21 mouse cellular contexts compared by ENCODE assay signal in genomic region chr13:80902796-80903195, GRCm38 (mm10). TPM values are rescaled to one million over a fixed set of nuclear protein-coding genes. Genes with fewer than 3 reads are reported as not detected.
A peak's percentile ranks its signal among the peaks of the same experiment; 100 is the strongest.
DNase-seq lines count a peak whose midpoint lies in the region; ATAC-seq and TF ChIP-seq lines count a peak whose summit lies in the region.
"Had no signal": no experiment of that assay in that cellular context is flagged by ENCODE, and none has a peak within 500 bp of the region (broad histone marks: within the 10 kb centered on the region; RNA-seq: fewer than 3 reads in every experiment).

No protein-coding gene starts in this region.

- ATAC-seq in granulocyte monocyte progenitor cell, adult 5-6 weeks (replicated peaks; ENCODE audit: poor library complexity, severe bottlenecking) = peak; percentile 87
- no peak for ATAC-seq in midbrain, embryonic 14.5 days (ENCODE audit: low FRiP score, low TSS enrichment)
- ATAC-seq: CD4-positive, CD25-positive, alpha-beta regulatory T cell, adult 4 months; forebrain, embryonic 16.5 days; hindbrain, embryonic 16.5 days; inflammation-experienced regulatory T-cells, adult 6 months had no signal

- no peaks in the 10 kb centered on the region for H3K9me3 ChIP-seq in midbrain, embryonic 14.5 days (ENCODE audit: control insufficient read depth, low read length)
- H3K9me3 ChIP-seq: embryonic facial prominence, embryonic 13.5 days; forebrain, embryonic 12.5 days; G1E had no signal

- TF ChIP-seq POLR2A in myocyte (IDR thresholded peaks at IDR 0.05; ENCODE audit: insufficient read length, low read depth) = no peak

- H3ac ChIP-seq in myocyte (ENCODE audit: control insufficient read depth, insufficient read length) = no peak overlapping the region

- no peaks in the 10 kb centered on the region for H3K79me2 ChIP-seq in myocyte (ENCODE audit: control insufficient read depth, insufficient read depth)

- H3K36me3 ChIP-seq in myocyte (ENCODE audit: control insufficient read depth, insufficient read depth) = no peaks in the 10 kb centered on the region
- peaks cover 10% of the 10 kb centered on the region for H3K36me3 ChIP-seq in midbrain, embryonic 14.5 days (ENCODE audit: control insufficient read depth, insufficient read depth, low read length)
- H3K36me3 ChIP-seq: embryonic facial prominence, embryonic 13.5 days; forebrain, embryonic 12.5 days; G1E had no signal

- H3K4me2 ChIP-seq in myocyte (ENCODE audit: low read depth) = peak overlapping the region; percentile 31
- H3K4me2 ChIP-seq in midbrain, embryonic 14.5 days (ENCODE audit: low read length) = no peak overlapping the region
- H3K4me2 ChIP-seq: embryonic facial prominence, embryonic 13.5 days; forebrain, embryonic 12.5 days; heart, embryonic 12.5 days had no signal

- H3K27me3 ChIP-seq in myocyte (ENCODE audit: control insufficient read depth, insufficient read depth, insufficient read length) = no peaks in the 10 kb centered on the region
- no peaks in the 10 kb centered on the region for H3K27me3 ChIP-seq in midbrain, embryonic 14.5 days (ENCODE audit: control insufficient read depth, insufficient read depth, low read length)
- H3K27me3 ChIP-seq: embryonic facial prominence, embryonic 13.5 days; forebrain, embryonic 12.5 days; heart, embryonic 12.5 days had no signal

- peak; percentile 25 for DNase-seq in adrenal gland, adult 2 months
- DNase-seq in adrenal gland, postnatal 25 days = no peak
- DNase-seq in Muller cell, postnatal 12 days (ENCODE audit: inconsistent ontology term) = peak; percentile 24
- DNase-seq in right cerebral cortex, postnatal 10 days (ENCODE audit: low spot score in 2 of 2) = no peak
- DNase-seq in midbrain, embryonic 14.5 days = no peak
- DNase-seq in right cerebral cortex, postnatal 4 days = no peak
- DNase-seq: adrenal gland, adult 8-10 months; cerebellum, adult 11 months; cerebellum, adult 8-10 months; cerebellum, postnatal 25 days; kidney, adult 11 months had no signal

- H3K27ac ChIP-seq in midbrain, embryonic 14.5 days (replicated peaks; ENCODE audit: low read depth, low read length) = no peak overlapping the region
- H3K27ac ChIP-seq: embryonic facial prominence, embryonic 13.5 days; forebrain, embryonic 12.5 days had no signal

- H3K4me3 ChIP-seq in myocyte = no peak overlapping the region
- no peak overlapping the region for H3K4me3 ChIP-seq in midbrain, embryonic 14.5 days (replicated peaks; ENCODE audit: low read depth, low read length)
- H3K4me3 ChIP-seq: embryonic facial prominence, embryonic 13.5 days; forebrain, embryonic 12.5 days; heart, embryonic 12.5 days had no signal

- no peak overlapping the region for H3K9ac ChIP-seq in midbrain, embryonic 14.5 days (replicated peaks; ENCODE audit: low read length)
- H3K9ac ChIP-seq: embryonic facial prominence, embryonic 13.5 days; forebrain, embryonic 12.5 days; heart, embryonic 12.5 days had no signal

- WGBS in midbrain, embryonic 14.5 days = 89% methylated on average over 3 of the region's 3 CpGs

- H3K4me1 ChIP-seq in midbrain, embryonic 14.5 days (ENCODE audit: control insufficient read depth, insufficient read depth, low read length) = no peaks in the 10 kb centered on the region
- H3K4me1 ChIP-seq: embryonic facial prominence, embryonic 13.5 days; forebrain, embryonic 12.5 days; heart, embryonic 12.5 days had no signal

TF ChIP-seq in myocyte, 11 proteins besides CTCF, POLR2A, EP300 and RAD21:
- no peak for TF ChIP-seq USF1 (IDR thresholded peaks at IDR 0.05; ENCODE audit: low read depth)
- peak; percentile 85 for TF ChIP-seq CEBPB (IDR thresholded peaks at IDR 0.05; ENCODE audit: insufficient read depth, poor library complexity, severe bottlenecking)

RNA-seq across cellular contexts. Expression of gene Arrdc3, which starts 19.6 kb away (rescaled TPM):
- 100 to 1,000 TPM in 1 of 2 experiments, 10 to 100 TPM in 1; 79.3 to 112 TPM for total RNA-seq in adrenal gland, adult 2 months (2021)
- polyA plus RNA-seq in adrenal gland, adult 2 months (2012; rRNA removed) = 26.9 and 34.5 TPM in 2 replicates
- total RNA-seq in adrenal gland, postnatal 25 days (2021) = 152 and 185 TPM in 2 replicates
- 11.3 and 32.6 TPM in 2 replicates for total RNA-seq in granulocyte monocyte progenitor cell, adult 5-6 weeks (2014; fragmentation: Nextera tagmentation)
- total RNA-seq in granulocyte monocyte progenitor cell, adult 5-6 weeks (2017) = 31.1 and 34.1 TPM in 2 replicates
- polyA plus RNA-seq in myocyte (2012; fragmentation: generic; extraction: Trizol) = 9.2 TPM
- 39.3 and 80.6 TPM in 2 replicates for polyA plus RNA-seq in midbrain, embryonic 14.5 days (2014; fragmentation: Nextera tagmentation; extraction: Ambion mirVana)

Comparison
In these comparisons a context has a peak if more than half of its experiments do, and no peak if none do; other contexts are left out.
1. DNase-seq: peak in adrenal gland, adult 2 months (single experiment) and Muller cell, postnatal 12 days (single experiment); none in adrenal gland, postnatal 25 days (single experiment), right cerebral cortex, postnatal 10 days (0 of 2), midbrain, embryonic 14.5 days (single experiment) and right cerebral cortex, postnatal 4 days (single experiment).